Comparison of ENCODE assay signal across 24 mouse cellular contexts in the genomic region with DNA sequence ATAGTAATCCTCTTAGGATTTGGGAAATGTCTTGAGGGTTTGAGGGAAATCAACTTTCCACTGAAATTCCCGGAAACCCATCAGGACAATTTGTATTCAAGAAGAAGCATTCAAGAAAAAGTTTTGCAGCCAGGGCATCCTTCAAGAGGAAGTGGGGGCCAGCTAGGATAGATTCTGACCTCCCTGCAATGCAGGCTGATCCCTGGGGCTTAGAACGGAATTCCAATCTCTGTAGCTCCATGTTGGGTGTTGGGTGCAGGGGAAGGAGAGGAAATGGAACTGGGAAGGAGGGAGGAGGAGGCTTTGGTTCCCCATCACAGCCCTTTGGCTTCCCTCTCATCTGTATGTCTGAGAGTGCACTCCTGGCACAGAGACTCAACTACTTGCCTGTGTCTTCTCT.
DNase-seq lines count a peak whose midpoint lies in the region; ATAC-seq and TF ChIP-seq lines count a peak whose summit lies in the region.
"Had no signal": no experiment of that assay in that cellular context is flagged by ENCODE, and none has a peak within 500 bp of the region (broad histone marks: within the 10 kb centered on the region; RNA-seq: fewer than 3 reads in every experiment).

No protein-coding gene starts in this region.

- WGBS in intestine, embryonic 14.5 days = 84% methylated on average over 2 of the region's 2 CpGs
- WGBS in intestine, postnatal 0 days = 71% methylated on average over 2 of the region's 2 CpGs
- WGBS in kidney, embryonic 14.5 days = 73% methylated on average over 2 of the region's 2 CpGs

- no peaks in the 10 kb centered on the region for H3K9me3 ChIP-seq in intestine, embryonic 14.5 days (ENCODE audit: control insufficient read depth, low read length)
- no peaks in the 10 kb centered on the region for H3K9me3 ChIP-seq in intestine, postnatal 0 days (ENCODE audit: control insufficient read depth)
- no peaks in the 10 kb centered on the region for H3K9me3 ChIP-seq in kidney, embryonic 14.5 days (ENCODE audit: control insufficient read depth, low read length)
- H3K9me3 ChIP-seq: embryonic facial prominence, embryonic 15.5 days; forebrain, embryonic 10.5 days; G1E; heart, embryonic 10.5 days; hindbrain, embryonic 10.5 days had no signal

- no peak for TF ChIP-seq CTCF in gastrocnemius, adult 2 months (IDR thresholded peaks at IDR 0.05)
- TF ChIP-seq CTCF in intestine, postnatal 0 days (IDR thresholded peaks at IDR 0.05; ENCODE audit: low read depth) = no peak

- no peak overlapping the region for H3K4me3 ChIP-seq in gastrocnemius, adult 2 months
- H3K4me3 ChIP-seq in intestine, embryonic 14.5 days (ENCODE audit: low read depth, low read length) = no peak overlapping the region
- H3K4me3 ChIP-seq in intestine, postnatal 0 days (ENCODE audit: low read depth, low read length) = no peak overlapping the region
- H3K4me3 ChIP-seq in kidney, embryonic 14.5 days (ENCODE audit: low read length) = no peak overlapping the region
- H3K4me3 ChIP-seq: embryonic facial prominence, embryonic 15.5 days; erythroblast, embryonic 14.5 days; forebrain, embryonic 10.5 days; heart, embryonic 10.5 days; hindbrain, embryonic 10.5 days had no signal

- no peaks in the 10 kb centered on the region for H3K36me3 ChIP-seq in intestine, embryonic 14.5 days (ENCODE audit: control insufficient read depth, insufficient read depth, low read length)
- no peaks in the 10 kb centered on the region for H3K36me3 ChIP-seq in intestine, postnatal 0 days (ENCODE audit: control insufficient read depth, insufficient read depth)
- no peaks in the 10 kb centered on the region for H3K36me3 ChIP-seq in kidney, embryonic 14.5 days (ENCODE audit: control insufficient read depth, insufficient read depth, low read length)
- H3K36me3 ChIP-seq: embryonic facial prominence, embryonic 15.5 days; forebrain, embryonic 10.5 days; G1E; heart, embryonic 10.5 days; hindbrain, embryonic 10.5 days had no signal

- no peaks in the 10 kb centered on the region for H3K4me1 ChIP-seq in intestine, embryonic 14.5 days (replicated peaks; ENCODE audit: control insufficient read depth, insufficient read depth, low read length)
- H3K4me1 ChIP-seq in intestine, postnatal 0 days (replicated peaks; ENCODE audit: control insufficient read depth, insufficient read depth, low read length) = no peaks in the 10 kb centered on the region
- peaks cover 7% of the 10 kb centered on the region; the same call in 1 of the 2 replicates for H3K4me1 ChIP-seq in kidney, embryonic 14.5 days (ENCODE audit: control insufficient read depth, insufficient read depth, low read length)
- H3K4me1 ChIP-seq: embryonic facial prominence, embryonic 15.5 days; heart, embryonic 10.5 days; hindbrain, embryonic 10.5 days had no signal

- ATAC-seq in intestine, embryonic 14.5 days (replicated peaks; ENCODE audit: low FRiP score, low TSS enrichment, low read depth) = no peak
- ATAC-seq in intestine, postnatal 0 days = no peak
- no peak for ATAC-seq in kidney, embryonic 14.5 days (ENCODE audit: low FRiP score, low TSS enrichment)
- ATAC-seq: CD4-positive, CD25-positive, alpha-beta regulatory T cell, adult 4 months; forebrain, embryonic 14.5 days had no signal

- intact Hi-C loops in gastrocnemius, adult 2 months (cut with DNase I) = no loop called here

- H3K4me2 ChIP-seq in intestine, embryonic 14.5 days (ENCODE audit: low read length) = no peak overlapping the region
- no peak overlapping the region for H3K4me2 ChIP-seq in intestine, postnatal 0 days (replicated peaks; ENCODE audit: low read depth)
- H3K4me2 ChIP-seq in kidney, embryonic 14.5 days (replicated peaks; ENCODE audit: low read depth, low read length) = no peak overlapping the region
- H3K4me2 ChIP-seq: embryonic facial prominence, embryonic 15.5 days; hindbrain, embryonic 14.5 days had no signal

- no peak for DNase-seq in gastrocnemius, adult 2 months
- DNase-seq in gastrocnemius, postnatal 25 days = no peak
- peak; percentile 9 for DNase-seq in intestine, embryonic 14.5 days (ENCODE audit: low spot score)
- peak; percentile 10 for DNase-seq in kidney, postnatal 14 days
- no peak for DNase-seq in urinary bladder, adult 2 months (ENCODE audit: low spot score)
- DNase-seq: adrenal gland, adult 8-10 months; adrenal gland, postnatal 36 days; B cell, adult 2 months; cerebellum, adult 11 months; cerebellum, adult 8-10 months; cerebellum, postnatal 14 days; embryo, embryonic 11 days; heart, postnatal 10 days had no signal

- no peak overlapping the region for H3K9ac ChIP-seq in intestine, embryonic 14.5 days (ENCODE audit: low read length)
- H3K9ac ChIP-seq in intestine, postnatal 0 days (ENCODE audit: low read depth, low read length) = no peak overlapping the region
- no peak overlapping the region for H3K9ac ChIP-seq in kidney, embryonic 14.5 days (ENCODE audit: low read depth, low read length)
- H3K9ac ChIP-seq: embryonic facial prominence, embryonic 15.5 days; hindbrain, embryonic 14.5 days had no signal

- no peaks in the 10 kb centered on the region for H3K27me3 ChIP-seq in intestine, embryonic 14.5 days (replicated peaks; ENCODE audit: control insufficient read depth, insufficient read depth, low read length)
- H3K27me3 ChIP-seq in intestine, postnatal 0 days (replicated peaks; ENCODE audit: control insufficient read depth, insufficient read depth, low read length) = no peaks in the 10 kb centered on the region
- no peaks in the 10 kb centered on the region for H3K27me3 ChIP-seq in kidney, embryonic 14.5 days (ENCODE audit: control insufficient read depth, insufficient read depth, low read length)
- H3K27me3 ChIP-seq: embryonic facial prominence, embryonic 15.5 days had no signal

- peak overlapping the region; percentile 56 for H3K27ac ChIP-seq in gastrocnemius, adult 2 months
- H3K27ac ChIP-seq in intestine, embryonic 14.5 days (ENCODE audit: low read depth) = no peak overlapping the region
- H3K27ac ChIP-seq in intestine, postnatal 0 days (ENCODE audit: low read depth, low read length) = no peak overlapping the region
- no peak overlapping the region for H3K27ac ChIP-seq in kidney, embryonic 14.5 days (ENCODE audit: low read depth, low read length)
- H3K27ac ChIP-seq: embryonic facial prominence, embryonic 15.5 days; forebrain, embryonic 10.5 days; heart, embryonic 10.5 days; hindbrain, embryonic 10.5 days; hindbrain, embryonic 14.5 days had no signal

Comparison
In these comparisons a context has a peak if more than half of its experiments do, and no peak if none do; other contexts are left out.
1. DNase-seq: peak in intestine, embryonic 14.5 days (single experiment) and kidney, postnatal 14 days (single experiment); none in gastrocnemius, adult 2 months (single experiment), gastrocnemius, postnatal 25 days (single experiment) and urinary bladder, adult 2 months (single experiment).